In the genomic region with DNA sequence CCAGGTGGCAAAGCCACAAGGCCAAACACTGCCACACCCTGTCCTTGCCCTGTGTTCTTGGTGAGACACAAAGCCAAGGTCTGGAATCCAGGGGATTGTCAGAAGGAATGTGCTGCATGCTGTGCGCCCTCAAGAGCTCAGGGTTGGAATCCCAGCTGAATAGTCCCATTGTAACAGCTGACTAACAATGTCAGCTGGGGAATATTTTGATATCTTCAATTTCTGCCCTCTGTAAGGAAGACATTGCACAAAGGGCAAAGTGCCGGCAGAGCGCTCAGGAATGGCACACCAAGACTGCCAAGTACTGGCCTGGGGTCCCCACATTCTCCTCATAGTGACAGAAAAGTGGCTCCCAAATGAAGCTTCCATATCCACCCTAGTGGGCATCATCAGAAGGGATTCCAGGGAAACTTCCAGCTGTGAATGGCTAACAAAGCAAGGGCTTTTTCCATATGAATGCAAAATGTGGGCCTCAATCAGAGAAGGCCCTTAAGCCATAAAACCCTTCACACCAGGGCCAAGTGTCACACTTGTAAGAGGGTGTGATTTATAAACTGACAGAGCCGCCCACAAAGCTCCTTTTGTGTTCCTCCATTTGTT, we compare ENCODE assay signal across 8 mouse cellular contexts. TPM values are rescaled to one million over a fixed set of nuclear protein-coding genes. Genes with fewer than 3 reads are reported as not detected.
DNase-seq lines count a peak whose midpoint lies in the region; ATAC-seq lines count a peak whose summit lies in the region.
"Had no signal": no experiment of that assay in that cellular context is flagged by ENCODE, and none has a peak within 500 bp of the region (broad histone marks: within the 10 kb centered on the region; RNA-seq: fewer than 3 reads in every experiment).

No protein-coding gene starts in this region.

- H3K9me3 ChIP-seq in forebrain, embryonic 14.5 days (replicated peaks; ENCODE audit: control insufficient read depth, low read length), result no peaks in the 10 kb centered on the region
- H3K9me3 ChIP-seq in limb, embryonic 11.5 days (ENCODE audit: control insufficient read depth, low read length), result no peaks in the 10 kb centered on the region
- no peaks in the 10 kb centered on the region for H3K9me3 ChIP-seq in stomach, embryonic 15.5 days
- H3K9me3 ChIP-seq: embryonic facial prominence, embryonic 15.5 days had no signal

- H3K36me3 ChIP-seq in forebrain, embryonic 14.5 days (ENCODE audit: control insufficient read depth, insufficient read depth, low read length), result peaks cover 77% of the 10 kb centered on the region
- H3K36me3 ChIP-seq in limb, embryonic 11.5 days (ENCODE audit: control insufficient read depth, insufficient read depth, low read length), result peaks cover 17% of the 10 kb centered on the region; the same call in 1 of the 2 replicates
- H3K36me3 ChIP-seq in stomach, embryonic 15.5 days, result peaks cover 34% of the 10 kb centered on the region

- H3K4me3 ChIP-seq in forebrain, embryonic 14.5 days (ENCODE audit: low read depth, low read length), result no peak overlapping the region
- no peak overlapping the region for H3K4me3 ChIP-seq in limb, embryonic 11.5 days (ENCODE audit: low read depth, low read length)
- H3K4me3 ChIP-seq in stomach, embryonic 15.5 days (replicated peaks), result no peak overlapping the region
- H3K4me3 ChIP-seq: embryonic facial prominence, embryonic 15.5 days had no signal

- ATAC-seq in forebrain, embryonic 14.5 days, result peak; percentile 72
- no peak for ATAC-seq in limb, embryonic 11.5 days (ENCODE audit: insufficient number of reproducible peaks, low FRiP score, low TSS enrichment, low read depth)
- ATAC-seq in stomach, embryonic 15.5 days (ENCODE audit: insufficient read depth, low FRiP score, low read depth), result 0 out of 2 replicates have a peak, but pooled peaks have one; percentile 53

- no peaks in the 10 kb centered on the region for H3K27me3 ChIP-seq in forebrain, embryonic 14.5 days (replicated peaks; ENCODE audit: control insufficient read depth, insufficient read depth, low read length)
- no peaks in the 10 kb centered on the region for H3K27me3 ChIP-seq in limb, embryonic 11.5 days (ENCODE audit: control insufficient read depth, insufficient read depth, low read length)
- no peaks in the 10 kb centered on the region for H3K27me3 ChIP-seq in stomach, embryonic 15.5 days (replicated peaks)
- H3K27me3 ChIP-seq: embryonic facial prominence, embryonic 15.5 days had no signal

- WGBS in forebrain, embryonic 14.5 days, result 9% methylated on average over 4 of the region's 4 CpGs
- 51% methylated on average over 4 of the region's 4 CpGs for WGBS in limb, embryonic 11.5 days
- 68% methylated on average over 4 of the region's 4 CpGs for WGBS in stomach, embryonic 15.5 days

- H3K9ac ChIP-seq in forebrain, embryonic 14.5 days (ENCODE audit: low read length), result no peak overlapping the region
- no peak overlapping the region for H3K9ac ChIP-seq in limb, embryonic 11.5 days (ENCODE audit: low read length)
- H3K9ac ChIP-seq in stomach, embryonic 15.5 days, result no peak overlapping the region
- H3K9ac ChIP-seq: embryonic facial prominence, embryonic 15.5 days had no signal

- no peak overlapping the region for H3K4me2 ChIP-seq in forebrain, embryonic 14.5 days (ENCODE audit: low read length)
- H3K4me2 ChIP-seq in limb, embryonic 11.5 days (ENCODE audit: low read depth, severe bottlenecking), result no peak overlapping the region
- H3K4me2 ChIP-seq in stomach, embryonic 15.5 days, result no peak overlapping the region
- H3K4me2 ChIP-seq: embryonic facial prominence, embryonic 15.5 days had no signal

- peaks cover 8% of the 10 kb centered on the region; the same call in 1 of the 2 replicates for H3K4me1 ChIP-seq in forebrain, embryonic 14.5 days (ENCODE audit: control insufficient read depth, insufficient read depth, low read length)
- H3K4me1 ChIP-seq in limb, embryonic 11.5 days (ENCODE audit: control insufficient read depth, insufficient read depth, low read length), result no peaks in the 10 kb centered on the region
- no peaks in the 10 kb centered on the region for H3K4me1 ChIP-seq in stomach, embryonic 15.5 days
- H3K4me1 ChIP-seq: embryonic facial prominence, embryonic 15.5 days had no signal

- DNase-seq in 416B (ENCODE audit: low read depth), result peak; percentile 44
- peak; percentile 92 for DNase-seq in ES-CJ7 (ENCODE audit: low read depth, low spot score)
- DNase-seq in forebrain, embryonic 14.5 days (ENCODE audit: low spot score), result peak; percentile 70
- DNase-seq in limb, embryonic 11.5 days (ENCODE audit: low spot score), result peak; percentile 27
- DNase-seq in layer of hippocampus, postnatal 36 days, result no peak
- no peak for DNase-seq in thymus, postnatal 0 days (ENCODE audit: low spot score)

- peak overlapping the region; percentile 61 for H3K27ac ChIP-seq in forebrain, embryonic 14.5 days (ENCODE audit: low read depth, low read length)
- peak overlapping the region; percentile 49; the same call in 1 of the 2 replicates for H3K27ac ChIP-seq in limb, embryonic 11.5 days (replicated peaks; ENCODE audit: low read depth, low read length)
- H3K27ac ChIP-seq in stomach, embryonic 15.5 days, result peak overlapping the region; percentile 65
- H3K27ac ChIP-seq: embryonic facial prominence, embryonic 15.5 days had no signal

RNA-seq across cellular contexts. Expression of a gene that starts 22.6 kb away (rescaled TPM):
- 253 and 259 TPM in 2 replicates for polyA plus RNA-seq in forebrain, embryonic 14.5 days (2014; fragmentation: Nextera tagmentation; extraction: Ambion mirVana)
- 434 and 441 TPM in 2 replicates for polyA plus RNA-seq in limb, embryonic 11.5 days (2014; fragmentation: Nextera tagmentation; extraction: Ambion mirVana)
- 272 and 284 TPM in 2 replicates for polyA plus RNA-seq in stomach, embryonic 15.5 days (2015; fragmentation: Nextera tagmentation; extraction: Ambion mirVana)
- total RNA-seq in layer of hippocampus, postnatal 36 days (2021), result 10 to 100 TPM; 88.7 to 97.5 TPM
- polyA plus RNA-seq in thymus, postnatal 0 days (2015; fragmentation: Nextera tagmentation; extraction: Ambion mirVana), result 246 and 259 TPM in 2 replicates

RNA-seq across cellular contexts. Expression of a gene that starts 35.7 kb away (rescaled TPM):
- 14.3 and 15.5 TPM in 2 replicates for polyA plus RNA-seq in forebrain, embryonic 14.5 days (2014; fragmentation: Nextera tagmentation; extraction: Ambion mirVana)
- polyA plus RNA-seq in limb, embryonic 11.5 days (2014; fragmentation: Nextera tagmentation; extraction: Ambion mirVana), result 18.6 and 20.0 TPM in 2 replicates
- 16.8 and 17.4 TPM in 2 replicates for polyA plus RNA-seq in stomach, embryonic 15.5 days (2015; fragmentation: Nextera tagmentation; extraction: Ambion mirVana)
- total RNA-seq in layer of hippocampus, postnatal 36 days (2021), result 10 to 100 TPM; 54.7 to 60.4 TPM
- polyA plus RNA-seq in thymus, postnatal 0 days (2015; fragmentation: Nextera tagmentation; extraction: Ambion mirVana), result 12.2 and 15.9 TPM in 2 replicates

RNA-seq across cellular contexts. Expression of a gene that starts 56.8 kb away (rescaled TPM):
- polyA plus RNA-seq in forebrain, embryonic 14.5 days (2014; fragmentation: Nextera tagmentation; extraction: Ambion mirVana), result 10.6 and 11.0 TPM in 2 replicates
- polyA plus RNA-seq in limb, embryonic 11.5 days (2014; fragmentation: Nextera tagmentation; extraction: Ambion mirVana), result 5.0 and 6.8 TPM in 2 replicates
- polyA plus RNA-seq in stomach, embryonic 15.5 days (2015; fragmentation: Nextera tagmentation; extraction: Ambion mirVana), result 6.7 and 7.4 TPM in 2 replicates
- 10 to 100 TPM; 11.3 to 13.0 TPM for total RNA-seq in layer of hippocampus, postnatal 36 days (2021)
- 8.0 and 9.2 TPM in 2 replicates for polyA plus RNA-seq in thymus, postnatal 0 days (2015; fragmentation: Nextera tagmentation; extraction: Ambion mirVana)

Comparison
In these comparisons a context has a peak if more than half of its experiments do, and no peak if none do; other contexts are left out.
1. DNase-seq: peak in 416B (single experiment), ES-CJ7 (single experiment), forebrain, embryonic 14.5 days (single experiment) and limb, embryonic 11.5 days (single experiment); none in layer of hippocampus, postnatal 36 days (0 of 2) and thymus, postnatal 0 days (single experiment).
2. Peak in every context shown above with its lines, with median percentiles within 50 percentile points of each other: H3K27ac ChIP-seq.